Mouse (Mus musculus) CH12.LX (cell line): ENCODE data around the gene Cys1.

Source experiments
- CTCF ChIP-seq, 2 experiments: IDR thresholded peaks in 1 of 2; conservative IDR thresholded peaks in 1 of 2; 2 replicates each; pipeline ENCODE4 v1.5.1; 2011 to 2012; ENCODE audit warnings: low read depth in 2 of 2, low read length in 2 of 2, improper control_type of control experiment in 1 of 2, inconsistent platforms in 1 of 2, mild to moderate bottlenecking in 1 of 2, moderate library complexity in 1 of 2
- GABPA ChIP-seq: IDR thresholded peaks from 2 replicates; pipeline ENCODE4 v1.6.1; 2012; ENCODE audit warnings: low read depth, low read length, improper control_type of control experiment, inconsistent platforms; ENCODE audit not compliant: insufficient replicate concordance
- MAX ChIP-seq: IDR thresholded peaks from 2 replicates; pipeline ENCODE4 v1.6.1; 2011; ENCODE audit warnings: low read length, improper control_type of control experiment
- POLR2A ChIP-seq: IDR thresholded peaks from 2 replicates; pipeline ENCODE4 v1.6.1; 2011; ENCODE audit warnings: low read depth, mild to moderate bottlenecking, improper control_type of control experiment, low read length
- POLR2AphosphoS2 ChIP-seq: IDR thresholded peaks from 2 replicates; pipeline ENCODE4 v1.6.1; 2011; ENCODE audit warnings: low read depth, low read length, improper control_type of control experiment
- UBTF ChIP-seq: IDR thresholded peaks from 2 replicates; pipeline ENCODE4 v1.6.1; 2012; ENCODE audit warnings: low read depth, mild to moderate bottlenecking, inconsistent platforms, low read length, improper control_type of control experiment, moderate library complexity

DNA sequence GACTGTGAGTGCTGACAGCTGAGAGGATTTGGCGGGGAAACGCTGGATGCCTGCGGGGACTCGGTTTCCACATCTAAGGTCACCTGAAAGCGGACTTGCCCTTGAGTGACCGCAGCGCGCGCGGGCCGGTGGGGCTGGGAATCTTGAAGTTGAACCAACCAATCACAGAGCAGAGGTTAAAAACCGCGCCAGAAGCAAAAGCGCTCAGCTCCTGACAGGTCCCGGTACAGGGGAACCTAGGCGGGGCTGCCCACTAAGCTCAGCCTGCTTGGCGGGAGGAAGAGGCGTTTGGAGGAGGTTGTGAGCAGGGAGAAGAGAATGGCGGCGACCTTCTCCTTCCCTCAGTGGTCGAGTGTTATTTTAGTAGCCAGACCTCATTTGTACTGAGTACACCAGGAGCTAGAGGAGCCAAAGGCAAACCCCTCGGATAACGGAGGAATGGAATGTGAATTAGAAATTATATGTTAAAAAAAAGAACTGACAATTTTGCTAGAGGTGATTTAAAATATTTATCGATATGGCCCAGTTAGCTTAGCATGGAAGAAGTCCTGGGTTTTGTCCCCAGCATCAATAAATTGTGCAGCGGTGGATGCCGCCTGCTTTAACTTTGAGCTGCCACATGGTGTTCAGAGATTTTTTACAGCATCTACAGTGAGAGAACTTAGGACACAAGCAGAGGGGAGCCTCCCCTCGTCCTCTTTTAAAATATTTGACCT lies 25.3 kb upstream of the Cys1 start:
- TF ChIP-seq MAX (peak; percentile 70; the same call in 1 of the 2 replicates), POLR2A (peak; percentile 87), GABPA (no peak), POLR2AphosphoS2 (peak; percentile 62), UBTF (no peak), CTCF (conservative IDR thresholded peaks at IDR 0.05 in 1 of 2, IDR thresholded peaks at IDR 0.05 in 1 of 2; ENCODE audit: low read depth in 2 of 2, low read length in 2 of 2) (no peak)
